Mouse (Mus musculus) heart, embryonic 12.5 days (tissue): ENCODE data around the gene Mnt. TPM values are rescaled to one million over a fixed set of nuclear protein-coding genes. Genes with fewer than 3 reads are reported as not detected.

Source experiments
- ATAC-seq: fragments of 200-750 bp; cut with Nextera tagmentation; 2 replicates; pipeline ENCODE4 v1.8.0; 2017; ENCODE audit warnings: moderate TSS enrichment, moderate library complexity; ENCODE audit not compliant: insufficient number of reproducible peaks, low FRiP score
- H3K27ac ChIP-seq: fragments of 300-500 bp; sonication (generic); 2 replicates; pipeline ENCODE4 v1.5.1; 2016; ENCODE audit warnings: mild to moderate bottlenecking, moderate library complexity; ENCODE audit not compliant: poor library complexity, severe bottlenecking
- H3K27me3 ChIP-seq: fragments of 300-500 bp; sonication (generic); replicated peaks from 2 replicates; pipeline ENCODE4 v1.6.1; 2016; ENCODE audit warnings: mild to moderate bottlenecking, moderate library complexity
- H3K36me3 ChIP-seq: fragments of 300-500 bp; sonication (generic); 2 replicates; pipeline ENCODE4 v1.6.1; 2016; ENCODE audit warnings: mild to moderate bottlenecking, moderate library complexity
- H3K4me1 ChIP-seq: fragments of 300-500 bp; sonication (generic); replicated peaks from 2 replicates; pipeline ENCODE4 v1.6.1; 2016; ENCODE audit warnings: mild to moderate bottlenecking
- H3K4me2 ChIP-seq: fragments of 300-500 bp; sonication (generic); 2 replicates; pipeline ENCODE4 v1.6.1; 2016; ENCODE audit warnings: mild to moderate bottlenecking, moderate library complexity
- H3K4me3 ChIP-seq: fragments of 300-500 bp; sonication (generic); 2 replicates; pipeline ENCODE4 v1.5.1; 2016; ENCODE audit warnings: mild to moderate bottlenecking
- H3K9ac ChIP-seq: fragments of 300-500 bp; sonication (generic); 2 replicates; pipeline ENCODE4 v1.6.1; 2016; ENCODE audit warnings: mild to moderate bottlenecking, moderate library complexity
- H3K9me3 ChIP-seq: fragments of 300-500 bp; sonication (generic); replicated peaks from 2 replicates; pipeline ENCODE4 v1.6.1; 2016; ENCODE audit warnings: mild to moderate bottlenecking, moderate library complexity
- WGBS: fragments of 180-500 bp; shearing (Covaris S2); methylation state at CpG from one replicate; pipeline ENCODE4 v1.1.7; 2016; 5-methylcytosine and 5-hydroxymethylcytosine counted together
- polyA plus RNA-seq: library from polyadenylated mRNA; unstranded; fragments of >200 nt; fragmentation: Nextera tagmentation; extraction: Ambion mirVana; gene quantifications from 2 replicates; pipeline ENCODE4 v1.2.1, GENCODE M21; 2016

The Mnt gene
- polyA plus RNA-seq, 1 experiment from 2014 or later: 4.8 TPM

GRCm38 (mm10) chr11:74838971-74839370 lies 8.3 kb downstream of the Mnt start:
- Histone ChIP-seq H3K4me3 (peak overlapping the region; percentile 4; the same call in 1 of the 2 replicates), H3K27me3 (no peaks in the 10 kb centered on the region), H3K27ac (peak overlapping the region; percentile 98), H3K9ac (0 out of 2 replicates have a peak overlapping the region, but pooled peaks have one; percentile 33), H3K9me3 (no peaks in the 10 kb centered on the region), H3K4me2 (peak overlapping the region; percentile 86), H3K36me3 (peaks cover 25% of the 10 kb centered on the region), H3K4me1 (peaks cover 81% of the 10 kb centered on the region)
- ATAC-seq: no peak
- 33% methylated on average over 6 of the region's 6 CpGs for WGBS

- Histone ChIP-seq H3K27me3 (no peaks in the 10 kb centered on the region), H3K27ac (no peak overlapping the region), H3K9ac (peak overlapping the region; percentile 10; the same call in 1 of the 2 replicates), H3K4me2 (no peak overlapping the region), H3K36me3 (peaks cover 36% of the 10 kb centered on the region), H3K4me1 (peaks cover 75% of the 10 kb centered on the region), H3K9me3 (no peaks in the 10 kb centered on the region), H3K4me3 (no peak overlapping the region)
- ATAC-seq: no peak
- 87% methylated on average over 19 of the region's 19 CpGs for WGBS
Observed at GRCm38 (mm10) chr11:74839860-74840715, 9.4 kb downstream of the Mnt start.

- Histone ChIP-seq H3K4me3 (no peak overlapping the region), H3K4me1 (peaks cover 69% of the 10 kb centered on the region), H3K4me2 (no peak overlapping the region), H3K9ac (peak overlapping the region; percentile 10; the same call in 1 of the 2 replicates), H3K27me3 (no peaks in the 10 kb centered on the region), H3K27ac (peak overlapping the region; percentile 52; the same call in 1 of the 2 replicates), H3K9me3 (peaks cover 3% of the 10 kb centered on the region; the same call in 1 of the 2 replicates), H3K36me3 (peaks cover 41% of the 10 kb centered on the region)
- ATAC-seq: no peak
- WGBS: 86% methylated on average over 8 of the region's 8 CpGs
Observed at GRCm38 (mm10) chr11:74840739-74841138, 10.0 kb downstream of the Mnt start.

GRCm38 (mm10) chr11:74841366-74841765 lies 10.6 kb downstream of the Mnt start:
- Histone ChIP-seq H3K9me3 (peaks cover 4% of the 10 kb centered on the region; the same call in 1 of the 2 replicates), H3K36me3 (peaks cover 45% of the 10 kb centered on the region), H3K4me1 (peaks cover 64% of the 10 kb centered on the region), H3K4me3 (no peak overlapping the region), H3K9ac (0 out of 2 replicates have a peak overlapping the region, but pooled peaks have one; percentile 10), H3K27ac (peak overlapping the region; percentile 52; the same call in 1 of the 2 replicates), H3K4me2 (no peak overlapping the region), H3K27me3 (no peaks in the 10 kb centered on the region)
- ATAC-seq: no peak
- WGBS: 75% methylated on average over 9 of the region's 9 CpGs

- WGBS: 77% methylated on average over 13 of the region's 13 CpGs
- no peak overlapping the region for H3K27ac ChIP-seq
- no peak overlapping the region for H3K4me3 ChIP-seq
- H3K9ac ChIP-seq: no peak overlapping the region
- no peak for ATAC-seq
- peaks cover 4% of the 10 kb centered on the region; the same call in 1 of the 2 replicates for H3K9me3 ChIP-seq
- H3K4me2 ChIP-seq: no peak overlapping the region
- peaks cover 40% of the 10 kb centered on the region for H3K36me3 ChIP-seq
- H3K27me3 ChIP-seq: no peaks in the 10 kb centered on the region
- H3K4me1 ChIP-seq: peaks cover 57% of the 10 kb centered on the region
Observed at GRCm38 (mm10) chr11:74842045-74842444, 11.3 kb downstream of the Mnt start.

GRCm38 (mm10) chr11:74842656-74843434 lies 12.1 kb downstream of the Mnt start:
- H3K4me2 ChIP-seq: no peak overlapping the region
- no peak overlapping the region for H3K4me3 ChIP-seq
- H3K9me3 ChIP-seq: peaks cover 4% of the 10 kb centered on the region; the same call in 1 of the 2 replicates
- no peaks in the 10 kb centered on the region for H3K27me3 ChIP-seq
- H3K4me1 ChIP-seq: peaks cover 53% of the 10 kb centered on the region
- H3K36me3 ChIP-seq: peaks cover 40% of the 10 kb centered on the region
- no peak for ATAC-seq
- H3K27ac ChIP-seq: peak overlapping the region; percentile 11; the same call in 1 of the 2 replicates
- WGBS: 87% methylated on average over 22 of the region's 22 CpGs
- peak overlapping the region; percentile 9; the same call in 1 of the 2 replicates for H3K9ac ChIP-seq

- Histone ChIP-seq H3K9ac (peak overlapping the region; percentile 9; the same call in 1 of the 2 replicates), H3K36me3 (peaks cover 40% of the 10 kb centered on the region), H3K27ac (peak overlapping the region; percentile 13; the same call in 1 of the 2 replicates), H3K4me1 (peaks cover 59% of the 10 kb centered on the region), H3K27me3 (no peaks in the 10 kb centered on the region), H3K4me3 (no peak overlapping the region), H3K4me2 (no peak overlapping the region), H3K9me3 (peaks cover 4% of the 10 kb centered on the region; the same call in 1 of the 2 replicates)
- ATAC-seq: no peak
- WGBS: 65% methylated on average over 2 of the region's 2 CpGs
Observed at GRCm38 (mm10) chr11:74843435-74843714, 12.7 kb downstream of the Mnt start.

- Histone ChIP-seq H3K4me3 (no peak overlapping the region), H3K9me3 (peaks cover 4% of the 10 kb centered on the region; the same call in 1 of the 2 replicates), H3K4me1 (peaks cover 63% of the 10 kb centered on the region), H3K27ac (peak overlapping the region; percentile 13; the same call in 1 of the 2 replicates), H3K27me3 (no peaks in the 10 kb centered on the region), H3K9ac (no peak overlapping the region), H3K36me3 (peaks cover 40% of the 10 kb centered on the region), H3K4me2 (no peak overlapping the region)
- ATAC-seq: no peak
- WGBS: 61% methylated on average over 5 of the region's 5 CpGs
Observed at GRCm38 (mm10) chr11:74843761-74844160, 13.0 kb downstream of the Mnt start.

- no peak overlapping the region for H3K4me3 ChIP-seq
- H3K9me3 ChIP-seq: peaks cover 4% of the 10 kb centered on the region; the same call in 1 of the 2 replicates
- no peaks in the 10 kb centered on the region for H3K27me3 ChIP-seq
- H3K9ac ChIP-seq: no peak overlapping the region
- 68% methylated on average over 3 of the region's 3 CpGs for WGBS
- H3K4me2 ChIP-seq: no peak overlapping the region
- ATAC-seq: no peak
- H3K36me3 ChIP-seq: peaks cover 46% of the 10 kb centered on the region
- peaks cover 61% of the 10 kb centered on the region for H3K4me1 ChIP-seq
- H3K27ac ChIP-seq: no peak overlapping the region
Observed at GRCm38 (mm10) chr11:74845784-74846183, 15.1 kb downstream of the Mnt start.

GRCm38 (mm10) chr11:74847919-74848521 lies 17.3 kb downstream of the Mnt start:
- Histone ChIP-seq H3K9ac (peak overlapping the region; percentile 11; the same call in 1 of the 2 replicates), H3K9me3 (peaks cover 4% of the 10 kb centered on the region; the same call in 1 of the 2 replicates), H3K27ac (peak overlapping the region; percentile 85), H3K4me1 (peaks cover 49% of the 10 kb centered on the region), H3K27me3 (no peaks in the 10 kb centered on the region), H3K4me2 (peak overlapping the region; percentile 51), H3K36me3 (peaks cover 42% of the 10 kb centered on the region), H3K4me3 (peak overlapping the region; percentile 12; the same call in 1 of the 2 replicates)
- ATAC-seq: peak; percentile 71
- 3% methylated on average over 13 of the region's 13 CpGs for WGBS
